Mouse (Mus musculus): Measurements from ENCODE around the gene Usp50.

Gene Usp50

DNA sequence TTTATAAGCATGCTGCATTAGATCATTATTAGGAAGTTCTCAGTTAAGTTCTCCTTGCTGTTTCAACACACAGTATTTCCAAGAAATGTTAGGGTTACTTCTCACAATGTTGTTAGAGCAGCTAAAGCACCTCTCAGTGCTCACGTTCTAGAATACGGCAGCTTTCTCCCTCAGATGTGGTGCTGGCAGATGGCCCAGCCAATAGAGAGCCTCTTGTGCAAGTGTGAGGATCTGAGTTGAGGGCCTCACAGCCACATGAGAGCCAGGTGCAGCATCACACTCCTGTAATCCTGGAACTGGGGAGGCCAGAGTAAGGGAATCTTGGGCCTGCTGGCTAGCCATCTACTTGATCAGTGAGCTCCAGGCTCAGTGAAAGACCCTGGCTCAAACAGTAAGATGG lies 43.0 kb downstream of the Usp50 start:
- DNase-seq = peak; percentile 76 to 83

DNA sequence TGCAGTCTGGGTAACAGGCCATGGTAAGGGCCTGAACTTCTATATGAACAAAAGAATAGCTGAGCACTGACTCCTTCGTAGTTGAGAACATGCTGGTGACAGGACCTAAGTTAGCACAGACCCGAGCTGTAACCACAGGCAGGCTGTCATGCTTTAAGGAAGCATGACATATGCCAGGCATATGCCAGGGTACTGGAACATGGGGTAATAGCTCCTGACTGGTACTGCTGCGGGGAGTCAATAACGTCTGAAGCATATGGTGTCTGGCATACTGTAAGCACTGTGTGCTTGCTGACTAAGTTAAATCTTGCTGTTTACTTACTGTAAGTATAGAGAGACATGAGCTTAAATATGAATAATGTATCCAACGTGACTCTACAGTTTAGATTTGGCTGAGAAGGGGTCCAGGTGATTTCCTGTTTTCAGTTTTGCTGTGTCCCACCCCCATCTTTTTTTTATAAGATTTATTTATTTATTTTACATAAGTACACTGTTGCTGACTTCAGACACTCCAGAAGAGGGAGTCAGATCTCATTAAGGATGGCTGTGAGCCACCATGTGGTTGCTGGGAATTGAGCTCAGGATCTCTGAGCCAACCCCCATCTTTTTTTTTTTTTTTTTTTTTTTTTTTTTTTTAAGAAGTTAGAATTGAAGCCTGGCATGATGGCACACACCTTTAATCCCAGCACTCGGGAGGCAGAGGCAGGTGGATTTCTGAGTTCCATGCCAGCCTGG lies 47.8 kb downstream of the Usp50 start:
- DNase-seq = no peak

DNA sequence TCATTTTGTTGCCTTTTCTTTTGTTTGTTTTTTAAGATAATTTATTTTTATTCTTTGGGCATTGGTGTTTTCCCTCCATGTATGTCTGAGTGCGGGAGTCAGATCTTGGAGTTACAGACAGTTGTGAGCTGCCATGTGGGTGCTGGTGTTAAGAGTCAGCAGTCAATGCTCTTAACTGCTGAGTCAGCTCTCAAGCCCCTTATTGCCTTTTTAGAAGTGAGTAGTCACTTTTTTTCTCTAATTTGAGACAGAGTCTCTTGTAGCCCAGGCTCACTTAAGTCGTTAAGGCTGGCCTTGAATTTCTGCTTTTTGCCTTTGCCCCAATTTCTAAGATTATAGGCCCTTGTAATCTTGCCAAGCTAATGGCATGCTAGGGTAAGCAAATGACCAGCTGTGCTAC lies 52.8 kb downstream of the Usp50 start:
- no peak for DNase-seq

DNA sequence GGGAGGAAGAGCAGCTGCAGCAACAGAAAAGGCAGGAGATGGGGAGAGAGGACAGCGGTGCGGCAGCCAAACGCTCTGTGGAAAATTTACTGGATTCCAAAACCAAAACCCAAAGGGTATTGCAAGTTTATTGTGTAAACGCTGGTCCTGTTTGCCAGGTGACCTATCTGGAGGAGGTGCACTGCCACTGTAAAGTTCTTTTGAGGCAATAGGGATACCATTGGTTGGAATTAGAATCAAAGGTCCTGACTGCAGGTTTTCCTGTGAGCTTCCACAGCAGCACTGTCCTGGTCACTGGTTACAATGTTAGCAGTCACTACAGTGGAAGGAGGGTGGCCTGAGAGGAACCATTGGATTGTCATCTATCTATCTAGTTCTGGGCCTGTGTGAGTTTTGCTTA lies 54.1 kb downstream of the Usp50 start:
- no peak for DNase-seq

DNA sequence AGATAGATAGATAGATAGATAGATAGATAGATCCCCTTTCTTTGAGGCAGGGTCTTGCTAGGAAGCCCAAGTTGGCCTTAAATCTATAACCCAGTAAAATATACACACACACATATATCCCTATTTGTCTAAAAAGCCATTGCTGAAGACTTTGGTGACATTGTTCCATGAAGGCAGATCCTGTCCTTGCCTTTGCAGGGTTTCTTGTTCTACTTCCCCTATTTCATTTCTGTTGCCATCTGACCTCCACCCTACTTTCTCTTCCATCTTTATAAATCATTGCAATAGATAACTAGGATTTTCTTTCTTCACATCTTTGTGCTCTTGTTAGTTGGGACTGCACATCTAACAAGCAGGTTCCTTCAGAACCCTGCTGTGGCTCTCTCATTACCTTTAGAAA lies 70.3 kb downstream of the Usp50 start:
- DNase-seq = no peak

DNA sequence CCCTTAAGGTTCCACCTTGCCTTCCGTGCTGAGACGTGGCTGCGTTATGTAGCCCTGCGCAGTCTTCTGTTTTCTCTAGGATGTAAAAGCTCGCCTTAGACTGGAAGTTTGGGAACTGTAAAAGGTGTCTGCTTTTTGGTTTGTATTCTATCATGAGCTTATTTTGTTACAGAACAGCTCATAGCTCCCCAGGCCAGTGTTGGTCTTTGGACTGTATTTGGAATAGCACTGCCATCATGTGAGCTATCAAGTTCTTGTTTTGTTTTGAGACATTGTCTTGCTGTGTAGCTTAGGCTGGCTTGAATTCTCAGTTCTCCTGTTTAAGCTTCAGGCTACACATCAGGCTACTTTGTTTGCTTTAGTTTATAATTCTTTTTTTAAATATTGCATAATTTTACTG lies 70.7 kb downstream of the Usp50 start:
- no peak for DNase-seq

DNA sequence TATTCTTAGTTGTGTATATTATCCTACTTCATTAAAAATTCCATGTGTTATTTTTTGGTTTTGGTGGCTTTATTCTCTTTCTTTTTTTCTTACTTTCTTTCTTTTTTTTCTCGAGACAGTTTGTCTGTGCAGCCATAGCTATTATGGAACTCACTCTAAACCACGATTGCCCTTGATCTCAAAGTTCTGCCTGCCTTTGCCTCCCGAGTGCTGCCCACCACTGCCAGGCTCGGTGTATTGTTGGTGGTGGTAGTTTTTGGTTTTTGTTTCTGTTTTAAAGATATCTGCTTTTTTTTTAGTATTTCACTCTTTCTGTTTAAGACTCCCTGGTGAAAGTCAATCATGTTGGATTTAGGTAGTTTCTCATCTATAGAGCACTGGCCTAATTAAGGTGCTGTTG lies 74.9 kb downstream of the Usp50 start:
- DNase-seq = no peak

DNA sequence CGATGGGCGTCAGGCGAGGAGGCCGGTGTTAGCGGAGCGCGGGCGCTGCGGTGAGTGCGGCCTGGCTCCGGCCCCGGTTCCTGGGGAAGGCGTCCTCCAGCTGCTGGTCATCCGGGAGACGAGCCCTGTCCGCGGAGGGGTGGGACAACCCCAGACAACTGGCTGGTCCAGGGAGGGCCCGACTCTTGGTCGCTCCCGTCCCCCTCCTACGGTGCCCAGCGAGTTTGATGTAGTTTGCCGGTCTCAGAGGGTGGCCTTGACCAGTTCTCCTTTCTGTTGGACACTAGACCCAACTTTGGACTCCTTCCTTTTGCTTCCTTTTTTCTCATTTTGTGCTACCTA lies 75.9 kb downstream of the Usp50 start:
- DNase-seq = no peak

DNA sequence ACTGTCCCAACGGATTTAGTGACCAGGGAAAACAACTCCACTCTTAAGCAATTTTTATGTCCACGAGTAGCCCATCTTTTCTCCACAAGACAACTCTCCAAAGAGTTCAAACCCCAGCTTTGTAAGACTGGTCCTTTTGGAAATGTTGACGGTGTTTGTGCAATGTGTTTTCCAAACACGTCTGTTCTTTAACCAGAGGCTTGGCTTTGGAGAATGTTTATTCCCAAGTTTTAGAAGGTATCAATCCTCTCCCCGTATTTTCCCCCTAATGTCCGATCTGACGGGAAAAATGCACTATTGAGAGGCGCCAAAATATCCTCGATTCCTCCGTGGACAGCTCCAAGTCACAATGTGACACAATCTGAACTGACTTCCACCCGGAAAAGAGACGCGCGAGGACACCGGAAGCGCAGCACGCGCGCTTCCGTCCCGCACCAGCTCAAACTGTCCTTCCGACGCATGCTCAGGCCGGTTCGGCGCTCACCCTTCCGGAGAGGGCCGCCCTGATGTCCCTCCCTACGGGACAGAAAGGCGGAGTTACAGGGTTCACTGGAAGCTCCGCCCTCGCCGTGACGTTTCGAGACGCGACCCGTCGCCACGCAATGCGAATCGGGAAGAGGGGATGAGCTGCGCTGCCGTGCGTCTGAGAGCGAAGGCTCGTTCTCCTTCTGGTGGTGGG lies 76.4 kb downstream of the Usp50 start, which contains the start of gene Usp8:
TSS of gene Usp8 (plus strand) at position 570 of the 679 bp plus-strand sequence.
- peak; percentile 98 to 99 for DNase-seq

DNA sequence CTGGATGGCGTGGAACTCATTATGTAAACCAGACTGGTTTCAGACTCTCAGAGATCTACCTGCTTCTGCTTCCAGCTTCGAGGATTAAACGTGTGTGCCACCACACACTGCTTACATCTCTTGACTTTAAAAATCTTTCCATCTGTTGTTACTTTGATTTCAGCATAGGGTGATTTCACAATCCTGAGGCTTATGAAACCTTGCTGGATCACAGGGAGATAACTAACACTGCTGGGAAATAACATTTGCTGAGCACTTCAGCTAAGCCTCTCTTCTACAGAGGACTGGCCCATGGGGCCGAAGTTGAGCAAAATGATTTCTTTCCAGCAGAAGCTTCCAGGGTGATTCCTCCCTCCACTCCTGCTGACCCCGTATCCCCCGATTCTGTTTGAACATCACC lies 88.0 kb downstream of the Usp50 start:
- DNase-seq = peak; percentile 18 to 49

DNA sequence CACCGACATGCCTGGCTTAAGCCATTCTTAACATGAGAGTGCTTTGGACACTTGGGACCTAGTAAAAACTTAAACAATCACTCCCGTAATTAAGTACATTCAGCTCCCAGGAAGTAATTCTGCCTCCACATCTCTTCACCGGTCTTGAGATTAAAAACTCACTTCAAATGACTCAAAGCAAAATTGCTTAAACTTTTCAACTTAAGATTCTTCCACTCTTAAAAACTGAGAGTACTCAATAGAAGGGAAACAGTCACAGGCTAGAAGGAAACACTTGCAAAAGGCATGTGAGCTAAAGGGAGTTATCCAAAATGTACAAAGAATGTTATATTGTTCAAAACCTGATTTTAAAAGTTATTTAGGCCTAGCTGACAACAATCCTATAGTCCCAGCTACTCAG lies 92.0 kb downstream of the Usp50 start:
- peak in 1 of 2 experiments; percentile 8 for DNase-seq

DNA sequence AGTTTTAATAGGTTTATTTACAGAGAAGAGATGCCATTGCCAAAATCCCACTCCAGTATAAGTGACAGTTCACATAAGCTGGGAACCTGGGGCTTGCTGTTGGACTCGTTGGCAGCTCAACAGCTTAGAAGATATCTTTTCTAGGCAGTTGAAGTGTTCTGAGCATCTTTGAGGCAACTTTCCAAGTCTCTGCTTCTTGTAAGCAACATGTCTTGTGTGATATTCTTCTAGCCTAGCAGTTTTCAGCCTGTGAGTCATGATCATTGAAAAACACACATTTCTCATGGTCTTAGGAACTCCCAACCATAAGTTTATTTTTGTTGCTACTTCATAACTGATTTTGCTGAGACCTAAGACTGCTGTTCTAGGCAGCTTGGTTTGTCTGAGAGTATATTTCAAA lies 100.3 kb downstream of the Usp50 start:
- no peak for DNase-seq

DNA sequence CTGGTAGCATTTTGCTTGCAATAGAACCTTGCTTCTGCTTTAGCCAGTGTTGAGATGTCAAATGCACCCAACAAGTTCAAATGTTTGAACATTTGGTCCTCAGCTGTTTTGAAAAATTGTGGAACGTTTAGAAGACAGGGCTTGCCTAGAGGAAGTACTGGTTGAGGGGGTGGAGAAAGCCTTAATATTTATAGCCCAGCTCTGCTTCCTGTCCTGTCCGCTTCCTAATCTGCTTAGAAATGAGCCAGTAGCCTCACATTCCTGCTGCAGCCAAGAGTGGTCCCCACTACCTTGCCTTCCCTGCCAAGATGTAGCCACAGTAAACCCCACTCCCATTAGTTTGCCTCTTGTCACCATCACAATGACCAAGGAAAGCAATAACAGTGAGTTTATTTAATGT lies 100.9 kb downstream of the Usp50 start:
- no peak for DNase-seq

DNA sequence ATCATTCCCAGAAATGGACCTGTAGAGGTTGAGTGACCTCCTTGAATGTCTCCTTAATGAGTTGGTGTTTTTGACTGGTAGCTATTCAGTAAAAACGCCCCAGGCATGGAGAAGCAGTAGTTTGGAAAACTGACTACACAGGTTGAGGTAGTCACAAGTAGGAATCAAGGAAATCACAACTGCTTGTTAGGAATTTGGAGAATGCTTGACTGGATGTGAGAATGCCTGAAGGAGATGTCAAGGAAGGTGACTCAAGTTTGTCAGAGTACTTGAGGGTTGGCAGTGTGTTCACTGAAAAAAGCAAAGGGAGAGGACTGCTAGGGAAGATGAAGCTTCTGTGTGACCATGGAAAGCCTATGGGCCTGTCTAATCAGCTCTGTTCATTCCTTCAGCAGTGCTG lies 105.9 kb downstream of the Usp50 start:
- DNase-seq = peak; percentile 18 to 48

DNA sequence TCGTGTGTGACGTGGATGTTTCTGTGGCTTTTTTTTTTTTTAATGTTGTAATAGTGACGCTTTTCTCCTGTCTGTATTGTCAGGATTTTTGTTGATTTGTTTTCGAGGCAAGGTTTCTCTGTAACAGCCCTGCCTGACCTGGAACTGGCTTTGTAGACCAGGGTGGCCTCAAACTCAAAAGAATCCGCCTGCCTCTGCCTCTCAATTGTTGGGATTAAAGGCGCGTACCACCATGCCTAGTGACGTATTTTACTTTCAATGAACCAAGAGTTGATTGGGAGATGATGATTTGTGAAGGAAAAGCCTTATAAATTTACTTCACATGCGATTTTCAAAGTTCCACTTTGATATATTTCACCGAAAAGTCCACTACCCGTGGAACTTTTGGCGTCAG lies 107.2 kb downstream of the Usp50 start, which contains the start of gene Gabpb1:
TSS of gene Gabpb1 (minus strand) at position 216 of the 394 bp plus-strand sequence.
- no peak for DNase-seq

DNA sequence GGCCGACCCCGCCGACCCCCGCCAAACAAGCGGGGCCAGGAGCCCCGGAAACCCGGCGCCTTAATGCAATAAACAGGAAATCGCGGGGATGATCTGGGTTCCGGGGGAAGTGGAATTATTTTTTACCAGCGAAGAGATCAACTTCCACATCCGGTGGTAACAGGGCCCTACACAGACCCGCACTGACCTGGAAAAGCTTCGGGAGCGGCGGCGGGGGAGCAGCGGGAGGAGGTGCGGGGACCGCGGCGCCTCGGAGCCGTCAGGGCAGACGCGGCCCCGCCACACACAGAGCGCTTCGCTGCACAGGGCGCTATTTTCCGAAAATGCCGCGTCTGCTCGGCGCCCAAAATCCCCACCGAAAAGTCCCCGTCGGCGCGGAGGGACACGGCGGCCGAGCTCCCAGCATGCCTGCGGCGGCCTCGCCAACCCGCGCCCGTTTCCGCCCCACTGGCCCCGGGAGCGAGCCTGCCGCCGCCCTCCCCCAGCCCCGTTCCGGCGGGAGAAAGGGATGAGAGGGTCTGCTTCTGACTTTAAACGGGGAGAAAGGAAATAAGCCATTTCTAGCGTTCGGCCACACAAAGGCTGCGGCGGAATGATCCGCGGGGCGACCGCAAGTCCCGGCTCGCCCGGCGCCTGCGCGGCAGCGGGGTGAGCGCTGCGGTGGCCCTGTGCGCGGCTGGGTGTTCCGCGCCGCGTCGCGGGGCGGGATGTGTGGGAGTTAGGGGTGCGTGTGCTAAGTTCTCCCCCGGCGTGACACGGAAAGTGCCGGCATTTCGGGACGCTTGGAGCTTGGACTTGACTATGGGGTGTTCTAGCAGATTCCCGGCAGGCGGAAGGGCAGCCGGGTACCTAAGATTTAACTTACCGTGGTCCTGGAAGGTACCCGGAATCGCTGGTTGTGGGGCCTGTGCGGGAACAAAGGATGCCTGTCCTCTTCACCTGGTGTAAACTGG lies 107.8 kb downstream of the Usp50 start:
- peak; percentile 83 for DNase-seq

DNA sequence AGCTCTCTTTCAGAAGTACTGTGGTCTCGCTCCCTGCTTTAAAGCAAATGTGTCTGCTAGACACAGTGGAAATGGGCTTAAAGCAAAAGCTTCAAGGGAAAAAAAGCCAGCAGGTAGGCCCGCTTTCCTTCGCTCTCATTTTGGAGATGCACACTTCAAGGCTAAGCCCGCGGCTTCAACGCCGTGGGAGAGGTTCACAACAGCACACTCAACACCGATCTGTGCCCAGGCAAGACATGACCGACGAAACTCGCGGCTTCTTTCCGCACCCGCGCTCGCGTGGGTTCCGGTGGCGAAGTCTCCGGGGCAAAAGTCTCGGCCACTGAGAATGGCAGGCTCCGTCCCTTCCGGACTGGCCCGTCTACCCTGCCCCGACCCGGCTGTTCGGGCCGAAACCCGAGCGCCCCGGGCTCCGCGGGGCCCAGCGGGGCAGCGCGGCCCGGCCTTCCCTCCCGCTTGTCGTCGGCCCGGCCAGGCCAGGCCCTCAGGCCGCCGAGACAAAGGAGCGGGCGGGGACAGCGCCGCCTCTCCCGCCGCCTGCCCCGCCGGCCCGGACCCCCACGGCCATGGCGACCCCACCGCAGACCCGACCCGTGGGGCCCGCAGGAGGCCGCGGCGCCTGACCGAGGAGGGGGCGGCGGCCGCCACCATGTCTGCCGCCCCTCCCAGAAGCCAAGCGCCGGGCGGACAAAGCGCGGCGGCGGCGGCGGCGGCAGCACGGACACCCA lies 108.7 kb downstream of the Usp50 start:
- DNase-seq = peak; percentile 45 to 49

DNA sequence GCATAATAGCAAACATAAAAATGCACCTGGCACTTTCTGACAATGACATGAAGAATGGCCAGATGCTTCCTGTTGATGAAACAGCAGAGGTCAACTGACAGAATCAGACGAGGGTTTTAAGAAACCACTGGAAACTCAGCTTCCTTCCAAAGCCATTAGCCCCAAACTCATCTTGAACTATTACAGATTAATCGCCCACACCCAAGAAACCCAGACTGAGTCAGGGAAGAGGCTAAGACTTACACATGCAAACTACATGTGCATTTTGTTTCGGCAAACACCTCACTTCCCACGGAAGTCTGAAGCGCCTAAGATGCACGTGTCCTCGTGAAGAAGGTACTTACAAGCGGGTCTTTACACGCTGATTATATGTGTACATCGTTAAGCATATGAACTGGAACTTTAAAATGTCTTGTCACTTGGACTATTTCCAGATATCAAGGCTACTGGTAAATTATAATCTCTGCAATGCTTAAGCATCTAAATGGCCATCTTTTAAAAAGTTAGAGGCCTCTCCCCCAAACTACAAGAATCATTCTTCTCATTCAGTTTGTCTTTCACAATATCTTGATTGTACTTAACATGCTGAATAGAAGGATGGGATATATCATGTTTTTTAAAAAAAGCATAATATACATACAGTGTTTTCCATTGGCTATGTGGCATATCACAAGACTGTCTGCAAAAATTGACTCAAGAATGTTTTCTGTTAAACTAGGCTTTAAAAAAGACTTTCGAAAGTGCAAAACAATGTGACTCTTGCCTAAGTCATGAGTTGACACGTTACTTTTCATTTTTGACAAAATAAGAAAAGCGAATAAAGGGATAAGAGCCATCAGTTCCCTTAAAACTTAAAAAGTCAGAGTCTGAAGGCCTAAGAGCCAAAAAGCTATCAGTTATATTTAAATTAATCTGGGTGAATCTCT lies 109.7 kb downstream of the Usp50 start:
- no peak for DNase-seq

DNA sequence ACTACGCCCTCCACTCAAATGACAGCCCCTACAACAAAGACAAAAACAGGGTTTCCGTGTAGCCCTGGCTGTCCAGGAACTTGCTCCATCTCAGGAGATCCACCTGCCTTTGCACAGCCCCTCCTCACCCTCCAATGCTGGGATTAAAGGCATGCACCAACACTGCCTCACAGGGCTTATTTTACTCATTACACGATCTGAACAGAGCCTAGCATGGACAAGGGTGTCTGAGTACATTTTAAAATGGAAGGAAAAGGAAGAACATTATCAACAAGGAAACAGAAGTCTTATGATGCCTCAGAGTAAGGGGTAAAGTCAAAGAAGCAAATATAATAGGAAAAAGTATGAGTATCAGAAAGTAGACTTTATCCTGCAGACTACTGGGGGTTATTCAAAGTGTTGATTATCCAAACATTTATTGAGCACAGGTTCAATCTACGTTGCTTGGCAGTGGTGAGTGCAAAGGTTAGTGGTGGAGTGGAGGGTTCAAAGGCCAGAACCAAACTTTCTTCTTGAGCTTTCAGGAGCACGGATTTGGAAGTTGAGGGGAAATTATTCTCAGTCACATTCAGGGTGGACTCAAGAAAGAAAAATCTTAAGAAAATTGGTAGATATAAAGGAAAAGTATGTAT lies 114.5 kb downstream of the Usp50 start:
- DNase-seq = no peak

DNA sequence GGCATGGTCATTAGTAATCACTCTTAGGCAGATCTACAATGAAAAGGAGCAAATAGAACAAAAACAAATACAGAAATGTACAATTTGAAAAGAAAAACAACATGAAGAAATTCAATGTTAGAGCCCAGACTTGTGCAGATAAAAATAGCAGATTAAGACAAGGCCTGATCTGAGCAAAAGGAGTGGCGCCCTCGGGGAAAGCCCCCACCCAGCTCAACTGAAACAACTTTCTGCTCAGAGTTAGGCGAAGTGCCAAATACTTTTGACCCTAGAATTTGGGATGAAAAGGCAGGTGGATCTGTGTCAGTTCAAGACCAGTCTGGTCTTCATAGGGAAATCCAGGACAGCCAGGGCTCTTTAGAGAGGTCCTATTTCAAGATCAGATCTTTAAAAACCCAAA lies 117.3 kb downstream of the Usp50 start:
- DNase-seq = no peak

DNA sequence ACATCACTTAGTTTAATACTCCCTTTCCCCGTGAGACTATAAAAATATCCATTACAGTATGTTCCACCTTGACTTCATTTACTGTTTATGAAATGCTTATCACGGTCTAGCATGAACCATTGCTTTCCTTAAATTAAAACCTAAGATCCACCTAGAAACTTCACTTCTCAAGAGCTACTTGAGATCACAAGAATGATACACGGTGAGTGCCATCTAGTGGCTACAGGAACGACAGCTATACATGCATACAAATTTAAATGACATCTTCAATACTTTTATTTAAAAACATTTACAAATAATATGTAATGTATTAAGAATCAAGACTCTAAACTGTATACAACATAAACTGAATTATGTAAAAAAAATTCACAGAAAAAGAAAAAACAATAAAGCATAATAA lies 119.8 kb downstream of the Usp50 start:
- peak in 1 of 2 experiments; percentile 41 for DNase-seq

All from lung, adult 18-20 months (tissue).